Mouse (Mus musculus) neural tube, embryonic 11.5 days (tissue): ENCODE data around the gene Cdh3. TPM values are rescaled to one million over a fixed set of nuclear protein-coding genes. Genes with fewer than 3 reads are reported as not detected.

Experiments used
- ATAC-seq: fragments of 200-750 bp; cut with Nextera tagmentation; 2 replicates; pipeline ENCODE4 v1.8.0; 2017; ENCODE audit warnings: moderate number of reproducible peaks, mild to moderate bottlenecking, moderate TSS enrichment, moderate library complexity; ENCODE audit not compliant: insufficient read depth, low FRiP score, low TSS enrichment
- DNase-seq: peaks from one replicate; pipeline ENCODE4 v3.0.0-alpha.2; 2015; ENCODE audit warnings: low spot score
- H3K27ac ChIP-seq: fragments of 300-500 bp; sonication (generic); 2 replicates; pipeline ENCODE4 v1.5.1; 2014; ENCODE audit warnings: low read depth, mild to moderate bottlenecking, low read length
- H3K27me3 ChIP-seq: fragments of 300-500 bp; sonication (generic); 2 replicates; pipeline ENCODE4 v1.6.1; 2014; ENCODE audit warnings: mild to moderate bottlenecking, low read length, mixed read lengths; ENCODE audit not compliant: control insufficient read depth, insufficient read depth
- H3K36me3 ChIP-seq: fragments of 300-500 bp; sonication (generic); 2 replicates; pipeline ENCODE4 v1.6.1; 2014; ENCODE audit warnings: mild to moderate bottlenecking, low read length, moderate library complexity, mixed read lengths; ENCODE audit not compliant: control insufficient read depth, insufficient read depth
- H3K4me1 ChIP-seq: fragments of 300-500 bp; sonication (generic); 2 replicates; pipeline ENCODE4 v1.6.1; 2014; ENCODE audit warnings: low read length, mixed read lengths; ENCODE audit not compliant: control insufficient read depth, insufficient read depth
- H3K4me2 ChIP-seq: fragments of 300-500 bp; sonication (generic); 2 replicates; pipeline ENCODE4 v1.6.1; 2014; ENCODE audit warnings: low read depth, mild to moderate bottlenecking, moderate library complexity
- H3K4me3 ChIP-seq: fragments of 300-500 bp; sonication (generic); 2 replicates; pipeline ENCODE4 v1.5.1; 2014; ENCODE audit warnings: low read depth, low read length
- H3K9ac ChIP-seq: fragments of 300-500 bp; sonication (generic); 2 replicates; pipeline ENCODE4 v1.6.1; 2014; ENCODE audit warnings: mild to moderate bottlenecking, low read length
- H3K9me3 ChIP-seq: fragments of 300-500 bp; sonication (generic); 2 replicates; pipeline ENCODE4 v1.6.1; 2016; ENCODE audit warnings: low read length; ENCODE audit not compliant: control insufficient read depth
- WGBS: fragments of 180-500 bp; shearing (Covaris S2); extraction: QIAGEN DNeasy Blood & Tissue Kit; methylation state at CpG from one replicate; pipeline ENCODE4 v1.1.7; 2014; 5-methylcytosine and 5-hydroxymethylcytosine counted together
- polyA plus RNA-seq: library from polyadenylated mRNA; unstranded; fragments of >200 nt; fragmentation: Nextera tagmentation; extraction: Ambion mirVana; gene quantifications from 2 replicates; pipeline ENCODE4 v1.2.1, GENCODE M21; 2014

The Cdh3 gene
- polyA plus RNA-seq = 5.4 and 7.5 TPM in 2 replicates

DNA sequence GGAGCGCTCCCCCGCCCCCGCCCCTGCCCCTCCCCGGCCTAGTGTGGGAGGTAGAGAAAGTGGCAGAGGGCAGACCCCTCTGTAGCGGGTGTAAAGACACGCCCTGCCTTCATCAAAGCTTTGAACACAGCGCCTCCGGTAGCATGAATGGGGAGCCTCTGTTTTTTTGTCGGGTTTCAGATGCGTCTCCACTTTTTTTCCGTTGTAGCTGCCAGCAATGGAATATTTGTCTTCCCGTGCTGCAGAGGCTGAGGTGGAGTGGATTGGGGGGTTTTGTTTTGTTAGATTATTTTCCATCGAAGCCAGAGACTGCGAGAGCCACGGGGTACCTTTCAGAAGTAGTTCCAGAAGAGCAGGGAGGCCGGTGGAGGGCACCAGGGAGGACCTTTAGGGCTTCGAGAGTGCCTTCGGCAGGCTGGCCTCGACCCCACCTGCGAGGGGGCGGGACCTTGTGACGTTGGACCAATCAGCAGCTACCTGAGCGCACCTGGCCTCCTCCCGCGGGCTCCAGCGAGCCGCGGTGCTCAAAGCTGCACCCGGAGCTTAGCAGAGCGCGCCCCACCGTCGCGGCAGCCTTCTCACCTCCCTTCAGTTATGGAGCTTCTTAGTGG, at the start of gene Cdh3:
Gene Cdh3 (plus strand): TSS at position 527 of the 611 bp plus-strand sequence.
- H3K9me3 ChIP-seq = no peaks in the 10 kb centered on the region
- peaks cover 24% of the 10 kb centered on the region for H3K4me1 ChIP-seq
- WGBS = 1% methylated on average over 33 of the region's 34 CpGs
- H3K27ac ChIP-seq = peak within 1 kb of the TSS; percentile 39; the same call in 1 of the 2 replicates
- H3K9ac ChIP-seq = peak within 1 kb of the TSS; percentile 37
- peak within 1 kb of the TSS; percentile 59 for H3K4me2 ChIP-seq
- DNase-seq (peak; percentile 38), ATAC-seq (no peak; the same call in 1 of the 2 replicates)
- H3K27me3 ChIP-seq = peaks cover 42% of the 10 kb centered on the region
- H3K36me3 ChIP-seq = no peaks in the 10 kb centered on the region
- H3K4me3 ChIP-seq = peak within 1 kb of the TSS; percentile 35

DNA sequence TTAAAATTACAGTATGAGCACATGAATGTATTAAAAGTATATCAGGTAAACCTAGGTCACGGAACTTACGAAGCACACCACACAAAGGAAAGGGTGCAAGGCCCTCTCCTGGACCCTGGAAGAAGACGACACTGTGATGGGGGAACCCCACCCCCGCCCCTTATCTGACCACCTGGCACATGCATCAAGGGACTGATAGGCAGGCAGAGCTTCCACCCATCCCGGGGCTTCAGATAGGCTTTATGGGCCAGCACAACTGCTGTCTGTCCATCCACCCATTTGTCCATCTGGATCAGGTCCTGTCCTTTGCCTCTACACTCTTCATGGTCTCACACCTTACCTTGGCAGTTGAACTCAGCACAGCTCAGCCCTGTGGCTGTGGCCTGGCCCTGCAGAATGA, 48.6 kb upstream of the Cdh3 start:
- Histone ChIP-seq H3K27me3 (no peaks in the 10 kb centered on the region), H3K27ac (no peak overlapping the region), H3K4me1 (no peaks in the 10 kb centered on the region), H3K4me2 (no peak overlapping the region), H3K4me3 (no peak overlapping the region), H3K9me3 (no peaks in the 10 kb centered on the region), H3K36me3 (no peaks in the 10 kb centered on the region), H3K9ac (no peak overlapping the region)
- ATAC-seq (no peak), DNase-seq (no peak)
- 68% methylated on average over 5 of the region's 5 CpGs for WGBS

DNA sequence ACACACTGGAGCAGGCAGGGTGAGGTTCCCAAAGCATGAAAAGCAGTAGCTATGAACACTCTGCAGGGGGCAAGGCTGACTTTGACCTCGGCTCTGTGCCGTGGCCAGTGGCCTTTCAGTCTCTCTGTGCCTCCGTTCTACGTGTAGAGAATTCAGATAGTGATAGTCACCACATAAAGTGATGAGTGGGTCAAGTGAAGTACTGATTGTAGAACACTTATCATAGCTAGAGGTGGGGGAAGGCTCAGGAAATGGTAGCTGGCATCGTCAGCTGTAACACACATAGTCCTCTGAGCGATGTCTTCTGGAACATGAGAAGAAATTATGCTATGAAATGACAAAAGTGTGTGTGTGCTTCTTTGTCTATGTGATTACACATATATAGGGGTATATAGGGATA, 46.9 kb upstream of the Cdh3 start:
- WGBS = 84% methylated on average over 6 of the region's 6 CpGs
- no peak for DNase-seq

DNA sequence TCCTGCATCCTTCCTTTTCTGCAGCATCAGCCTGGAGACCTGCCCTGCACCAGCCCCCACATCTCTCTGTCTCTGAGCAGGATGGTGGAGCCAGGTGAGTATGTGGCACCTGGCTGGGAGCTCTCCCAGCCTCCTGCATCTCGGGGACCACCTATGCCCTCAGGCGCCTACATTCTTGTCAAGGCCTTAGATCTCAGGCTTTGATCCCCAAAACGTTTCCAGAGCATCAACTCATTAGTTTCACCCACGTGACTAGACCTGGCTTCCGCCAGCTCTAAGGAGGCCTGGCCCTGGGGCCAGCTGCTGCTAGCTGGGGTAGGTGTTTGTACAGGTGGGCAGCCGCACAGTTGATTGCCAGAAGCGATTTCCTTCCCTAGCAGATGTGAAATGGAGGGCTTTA, 41.2 kb upstream of the Cdh3 start:
- Histone ChIP-seq H3K27ac (no peak overlapping the region), H3K4me3 (no peak overlapping the region), H3K27me3 (no peaks in the 10 kb centered on the region), H3K9me3 (no peaks in the 10 kb centered on the region), H3K4me2 (no peak overlapping the region), H3K4me1 (no peaks in the 10 kb centered on the region), H3K36me3 (no peaks in the 10 kb centered on the region), H3K9ac (no peak overlapping the region)
- WGBS = 44% methylated on average over 7 of the region's 7 CpGs
- no peak for ATAC-seq
- no peak for DNase-seq

More for the DNA sequence above, 46.9 kb upstream of the Cdh3 start:
- no peaks in the 10 kb centered on the region for H3K27me3 ChIP-seq
- H3K4me2 ChIP-seq = no peak overlapping the region
- H3K4me3 ChIP-seq = no peak overlapping the region
- H3K4me1 ChIP-seq = no peaks in the 10 kb centered on the region
- no peak for ATAC-seq
- H3K9ac ChIP-seq = no peak overlapping the region
- H3K9me3 ChIP-seq = no peaks in the 10 kb centered on the region
- no peak overlapping the region for H3K27ac ChIP-seq
- no peaks in the 10 kb centered on the region for H3K36me3 ChIP-seq

DNA sequence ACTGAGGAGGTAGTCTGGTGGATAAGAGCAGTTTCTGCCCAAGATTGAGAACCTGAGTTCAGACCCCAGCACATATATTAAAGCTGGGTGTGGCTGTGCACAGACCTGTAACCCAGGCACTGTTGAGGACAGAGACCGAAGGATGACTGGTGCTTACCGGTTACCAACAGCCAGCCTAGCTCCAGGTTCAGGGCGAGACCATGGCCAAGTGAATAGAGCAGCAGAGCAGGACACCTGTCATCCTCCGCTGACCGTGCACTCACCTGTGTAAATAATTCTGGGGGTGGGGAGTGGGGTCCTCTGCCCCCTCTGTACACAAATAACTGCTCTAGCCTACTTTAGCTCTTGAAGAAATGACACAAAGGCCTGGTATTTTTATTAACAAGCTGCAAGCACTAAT, 36.7 kb upstream of the Cdh3 start:
- no peak for ATAC-seq
- no peak overlapping the region for H3K4me3 ChIP-seq
- H3K27ac ChIP-seq = no peak overlapping the region
- no peak overlapping the region for H3K9ac ChIP-seq
- no peaks in the 10 kb centered on the region for H3K27me3 ChIP-seq
- no peaks in the 10 kb centered on the region for H3K4me1 ChIP-seq
- DNase-seq = no peak
- 92% methylated on average over 5 of the region's 5 CpGs for WGBS
- H3K36me3 ChIP-seq = no peaks in the 10 kb centered on the region
- H3K9me3 ChIP-seq = no peaks in the 10 kb centered on the region
- H3K4me2 ChIP-seq = no peak overlapping the region

DNA sequence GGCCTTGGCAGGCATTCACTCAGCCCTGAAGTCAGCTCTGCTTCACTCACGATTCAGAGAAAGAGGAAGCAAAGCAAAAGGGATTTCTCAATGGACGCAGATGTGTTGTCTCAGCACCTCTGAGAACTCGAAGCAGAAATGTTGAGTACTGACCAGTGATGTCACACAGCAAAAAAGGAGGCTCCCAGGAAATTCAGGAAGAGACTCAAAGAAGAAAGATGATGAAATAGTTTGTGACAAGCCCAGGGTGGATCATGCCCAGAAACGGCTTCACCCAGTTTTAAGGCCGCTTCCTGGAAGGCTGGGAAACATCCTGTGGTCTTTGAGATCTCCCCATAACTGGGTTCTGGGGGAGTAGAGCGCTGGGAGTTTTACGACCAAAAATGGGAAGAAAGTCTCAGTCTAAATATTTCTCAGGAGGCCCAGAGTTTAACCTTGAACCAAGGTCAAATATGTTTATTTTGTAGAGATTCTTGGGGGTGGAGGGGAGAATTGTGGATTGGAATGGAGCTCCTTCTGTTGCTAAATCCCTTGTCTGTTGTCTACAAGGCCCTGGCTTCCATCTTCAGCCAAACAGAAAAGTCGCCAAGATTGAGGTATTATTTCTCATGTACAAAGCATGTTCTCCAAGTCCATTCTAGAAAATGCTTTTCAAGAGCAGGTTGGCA, 10.5 kb upstream of the Cdh3 start, which contains the start of gene 6030452D12Rik:
Gene 6030452D12Rik (plus strand): TSS at position 505 of the 668 bp plus-strand sequence.
- no peak within 1 kb of the TSS for H3K9ac ChIP-seq
- no peak for DNase-seq
- H3K4me3 ChIP-seq = no peak within 1 kb of the TSS
- no peaks in the 10 kb centered on the region for H3K9me3 ChIP-seq
- H3K4me2 ChIP-seq = no peak within 1 kb of the TSS
- H3K27ac ChIP-seq = no peak within 1 kb of the TSS
- H3K27me3 ChIP-seq = no peaks in the 10 kb centered on the region
- no peak for ATAC-seq
- WGBS = 84% methylated on average over 8 of the region's 8 CpGs
- H3K4me1 ChIP-seq = no peaks in the 10 kb centered on the region
- H3K36me3 ChIP-seq = no peaks in the 10 kb centered on the region

DNA sequence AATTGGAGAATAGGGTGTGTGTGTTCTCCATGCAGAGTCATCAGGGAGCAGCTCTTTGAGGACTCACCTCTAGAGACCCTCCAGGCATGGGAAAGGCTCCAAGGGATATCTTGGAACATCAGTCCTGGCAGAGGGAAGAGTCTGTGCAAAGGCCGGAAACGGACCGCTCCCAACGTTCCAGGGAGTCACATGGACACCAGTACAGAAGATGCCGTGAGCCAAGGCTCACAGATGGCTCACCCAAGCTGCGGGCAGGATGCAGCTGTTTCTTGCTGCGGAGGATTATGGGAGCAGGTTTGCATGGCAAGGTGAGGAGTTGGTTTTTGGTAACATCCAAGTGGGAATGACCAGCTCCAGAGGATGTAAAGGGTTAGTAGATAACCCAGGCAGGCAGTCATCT, 6.5 kb upstream of the Cdh3 start:
- Histone ChIP-seq H3K4me2 (no peak overlapping the region), H3K4me3 (no peak overlapping the region), H3K27me3 (peaks cover 12% of the 10 kb centered on the region), H3K27ac (no peak overlapping the region), H3K36me3 (no peaks in the 10 kb centered on the region), H3K9ac (no peak overlapping the region), H3K9me3 (no peaks in the 10 kb centered on the region), H3K4me1 (peaks cover 6% of the 10 kb centered on the region; the same call in 1 of the 2 replicates)
- ATAC-seq (no peak), DNase-seq (no peak)
- WGBS = 91% methylated on average over 7 of the region's 7 CpGs

DNA sequence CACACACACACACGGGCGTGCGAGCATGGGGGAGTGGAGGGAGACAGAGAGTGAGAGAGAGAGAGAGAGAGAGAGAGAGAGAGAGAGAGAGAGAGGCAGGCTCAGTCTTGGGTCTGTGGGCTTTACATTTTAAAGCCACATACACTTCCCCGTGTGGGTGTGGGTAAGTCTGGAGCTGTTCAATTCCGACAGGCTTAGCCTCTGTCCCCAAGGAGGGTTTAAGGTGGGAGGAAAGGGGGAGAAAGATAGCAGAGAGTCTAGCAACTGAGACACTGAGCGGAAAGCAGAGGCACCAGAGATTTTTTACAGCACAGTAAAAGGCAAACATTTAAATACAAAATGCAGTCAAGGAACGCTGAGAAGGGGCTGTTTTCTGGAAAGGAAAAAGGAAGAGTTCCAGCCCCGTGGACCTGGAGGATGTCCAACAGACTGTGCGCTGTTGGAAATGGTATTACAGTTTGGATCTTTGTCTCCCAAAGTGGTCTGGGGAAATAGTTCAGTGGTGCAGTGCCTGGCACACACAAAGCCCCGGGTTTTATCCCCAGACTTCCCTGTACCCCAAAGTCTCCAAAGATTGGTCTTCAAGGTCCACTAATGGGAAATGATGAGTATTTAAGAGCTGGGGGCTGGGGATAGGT, 5.2 kb upstream of the Cdh3 start:
- H3K9ac ChIP-seq = no peak overlapping the region
- 65% methylated on average over 10 of the region's 10 CpGs for WGBS
- no peaks in the 10 kb centered on the region for H3K9me3 ChIP-seq
- H3K27me3 ChIP-seq = peaks cover 24% of the 10 kb centered on the region
- H3K4me3 ChIP-seq = no peak overlapping the region
- H3K4me2 ChIP-seq = no peak overlapping the region
- no peak overlapping the region for H3K27ac ChIP-seq
- no peaks in the 10 kb centered on the region for H3K36me3 ChIP-seq
- H3K4me1 ChIP-seq = peaks cover 9% of the 10 kb centered on the region
- no peak for ATAC-seq
- no peak for DNase-seq
